Mouse (Mus musculus) forebrain, embryonic 11.5 days (tissue): ENCODE measurements around the gene Cend1. TPM values are rescaled to one million over a fixed set of nuclear protein-coding genes. Genes with fewer than 3 reads are reported as not detected.
"Not testable (repeated sequence)": the region's sequence is repeated elsewhere in the genome, so short reads cannot be mapped to it uniquely, and the experiment has no call there.

Experiments
- ATAC-seq: fragments of 200-750 bp; cut with Nextera tagmentation; replicated peaks from 2 replicates; pipeline ENCODE4 v1.8.0; 2017; ENCODE audit warnings: moderate TSS enrichment; ENCODE audit not compliant: low FRiP score
- DNase-seq: peaks from one replicate; pipeline ENCODE4 v3.0.0-alpha.2; 2017; ENCODE audit warnings: low spot score
- H3K27ac ChIP-seq: fragments of 300-500 bp; sonication (generic); 2 replicates; pipeline ENCODE4 v1.5.1; 2014; ENCODE audit warnings: low read depth, low read length
- H3K27me3 ChIP-seq: fragments of 300-500 bp; sonication (generic); 2 replicates; pipeline ENCODE4 v1.6.1; 2014; ENCODE audit warnings: mild to moderate bottlenecking, low read length, mixed read lengths; ENCODE audit not compliant: control insufficient read depth, insufficient read depth
- H3K36me3 ChIP-seq: fragments of 300-500 bp; sonication (generic); 2 replicates; pipeline ENCODE4 v1.6.1; 2014; ENCODE audit warnings: mild to moderate bottlenecking, low read length, moderate library complexity, mixed read lengths; ENCODE audit not compliant: control insufficient read depth, insufficient read depth
- H3K4me1 ChIP-seq: fragments of 300-500 bp; sonication (generic); replicated peaks from 2 replicates; pipeline ENCODE4 v1.6.1; 2014; ENCODE audit warnings: low read length, mixed read lengths; ENCODE audit not compliant: control insufficient read depth, insufficient read depth
- H3K4me2 ChIP-seq: fragments of 300-500 bp; sonication (generic); 2 replicates; pipeline ENCODE4 v1.6.1; 2014; ENCODE audit warnings: low read depth, mild to moderate bottlenecking, low read length, moderate library complexity, mixed read lengths; ENCODE audit not compliant: severe bottlenecking
- H3K4me3 ChIP-seq: fragments of 300-500 bp; sonication (generic); 2 replicates; pipeline ENCODE4 v1.5.1; 2014; ENCODE audit warnings: low read depth, low read length
- H3K9ac ChIP-seq: fragments of 300-500 bp; sonication (generic); 2 replicates; pipeline ENCODE4 v1.6.1; 2014; ENCODE audit warnings: low read length
- H3K9me3 ChIP-seq: fragments of 300-500 bp; sonication (generic); 2 replicates; pipeline ENCODE4 v1.6.1; 2016; ENCODE audit warnings: low read length, mixed read lengths; ENCODE audit not compliant: control insufficient read depth
- WGBS: fragments of 180-500 bp; shearing (Covaris S2); extraction: QIAGEN DNeasy Blood & Tissue Kit; methylation state at CpG from one replicate; pipeline ENCODE4 v1.1.7; 2014; 5-methylcytosine and 5-hydroxymethylcytosine counted together
- polyA plus RNA-seq: library from polyadenylated mRNA; unstranded; fragments of >200 nt; fragmentation: Nextera tagmentation; extraction: Ambion mirVana; gene quantifications from 2 replicates; pipeline ENCODE4 v1.2.1, GENCODE M21; 2014

The Cend1 gene
- polyA plus RNA-seq, 1 experiment from 2014 or later: 4.1 TPM

DNA sequence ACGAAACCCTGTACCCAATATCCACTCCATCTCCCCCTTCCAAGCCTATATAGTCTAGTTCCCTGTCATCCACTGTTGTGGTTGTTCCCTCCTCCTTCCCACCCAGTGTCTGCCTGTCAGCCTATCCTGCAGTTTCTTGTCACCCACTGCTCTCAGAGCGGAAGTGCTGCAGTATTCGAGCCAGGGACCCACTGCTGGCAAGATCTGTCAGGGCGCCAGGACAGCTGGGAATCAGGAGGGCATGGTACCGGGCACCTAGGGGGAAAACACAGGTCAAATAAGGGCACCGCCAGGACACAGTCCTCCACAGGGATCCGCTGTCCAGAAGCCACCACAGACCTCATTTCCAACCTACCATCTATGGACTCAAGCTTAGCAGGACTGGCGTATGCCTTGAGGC is 18.7 kb downstream of the Cend1 start:
- Histone ChIP-seq H3K4me1 (0 out of 2 replicates have a peak, but pooled peaks cover 3% of the 10 kb centered on the region), H3K9me3 (no peaks in the 10 kb centered on the region), H3K27me3 (no peaks in the 10 kb centered on the region), H3K4me2 (no peak overlapping the region), H3K4me3 (no peak overlapping the region), H3K9ac (no peak overlapping the region), H3K36me3 (peaks cover 3% of the 10 kb centered on the region; the same call in 1 of the 2 replicates), H3K27ac (no peak overlapping the region)
- WGBS: 94% methylated on average over 8 of the region's 8 CpGs
- ATAC-seq (no peak), DNase-seq (peak; percentile 40)

- H3K4me2 ChIP-seq: no peak overlapping the region
- peak; percentile 73 for ATAC-seq
- H3K4me1 ChIP-seq: 0 out of 2 replicates have a peak, but pooled peaks cover 3% of the 10 kb centered on the region
- no peaks in the 10 kb centered on the region for H3K27me3 ChIP-seq
- no peak overlapping the region for H3K27ac ChIP-seq
- peak; percentile 93 for DNase-seq
- no peak overlapping the region for H3K9ac ChIP-seq
- no peaks in the 10 kb centered on the region for H3K9me3 ChIP-seq
- WGBS: 15% methylated on average over 11 of the region's 11 CpGs
- H3K36me3 ChIP-seq: peaks cover 3% of the 10 kb centered on the region; the same call in 1 of the 2 replicates
- no peak overlapping the region for H3K4me3 ChIP-seq
These were observed 20.5 kb downstream of the Cend1 start for GRCm38 (mm10) chr7:141408833-141409232.

- H3K27me3 ChIP-seq, H3K9ac ChIP-seq, DNase-seq, H3K36me3 ChIP-seq, H3K4me2 ChIP-seq, H3K4me1 ChIP-seq, H3K27ac ChIP-seq, H3K9me3 ChIP-seq, H3K4me3 ChIP-seq, ATAC-seq: not testable (repeated sequence)
- 95% methylated on average over 7 of the region's 7 CpGs for WGBS
These were observed 21.6 kb downstream of the Cend1 start for GRCm38 (mm10) chr7:141407670-141408069.

GRCm38 (mm10) chr7:141405466-141405865 is 23.8 kb downstream of the Cend1 start:
- Histone ChIP-seq H3K27ac (no peak overlapping the region), H3K9ac (no peak overlapping the region), H3K4me1 (no peaks in the 10 kb centered on the region), H3K4me2 (no peak overlapping the region), H3K27me3 (no peaks in the 10 kb centered on the region), H3K36me3 (peaks cover 3% of the 10 kb centered on the region), H3K4me3 (no peak overlapping the region), H3K9me3 (no peaks in the 10 kb centered on the region)
- no peak for ATAC-seq
- 86% methylated on average over 4 of the region's 4 CpGs for WGBS
- DNase-seq: no peak

GRCm38 (mm10) chr7:141403305-141403704 is 26.0 kb downstream of the Cend1 start:
- Histone ChIP-seq H3K27me3 (no peaks in the 10 kb centered on the region), H3K27ac (no peak overlapping the region), H3K4me1 (no peaks in the 10 kb centered on the region), H3K9me3 (no peaks in the 10 kb centered on the region), H3K4me2 (no peak overlapping the region), H3K4me3 (no peak overlapping the region), H3K36me3 (peaks cover 11% of the 10 kb centered on the region), H3K9ac (no peak overlapping the region)
- ATAC-seq: peak; percentile 63; the same call in 1 of the 2 replicates
- WGBS: 49% methylated on average over 5 of the region's 5 CpGs
- peak; percentile 74 for DNase-seq

DNA sequence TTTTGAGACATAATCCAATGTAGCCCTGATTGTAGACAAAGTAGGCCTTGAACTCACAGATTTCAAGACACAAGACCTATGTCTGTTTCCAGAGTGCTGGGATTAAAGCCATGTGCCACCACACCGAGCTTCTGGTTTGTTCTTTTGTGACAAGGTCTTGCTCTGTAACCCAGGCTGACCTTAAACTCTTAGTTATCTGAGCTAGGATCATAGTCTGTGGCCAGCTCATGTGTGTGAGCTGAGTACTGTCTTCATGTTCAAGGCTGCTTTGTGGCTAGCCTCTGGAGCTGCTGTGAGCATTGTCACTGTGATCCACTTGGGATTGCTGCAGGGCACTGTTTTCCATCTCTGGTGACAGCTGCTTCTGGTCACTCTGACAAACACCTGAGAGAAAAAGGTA is 33.9 kb downstream of the Cend1 start:
- peaks cover 5% of the 10 kb centered on the region; the same call in 1 of the 2 replicates for H3K4me1 ChIP-seq
- no peaks in the 10 kb centered on the region for H3K9me3 ChIP-seq
- H3K9ac ChIP-seq: no peak overlapping the region
- no peak overlapping the region for H3K4me3 ChIP-seq
- no peak overlapping the region for H3K4me2 ChIP-seq
- H3K36me3 ChIP-seq: peaks cover 8% of the 10 kb centered on the region; the same call in 1 of the 2 replicates
- DNase-seq (no peak), ATAC-seq (no peak)
- 76% methylated on average over 1 of the region's 1 CpGs for WGBS
- no peak overlapping the region for H3K27ac ChIP-seq
- no peaks in the 10 kb centered on the region for H3K27me3 ChIP-seq

DNA sequence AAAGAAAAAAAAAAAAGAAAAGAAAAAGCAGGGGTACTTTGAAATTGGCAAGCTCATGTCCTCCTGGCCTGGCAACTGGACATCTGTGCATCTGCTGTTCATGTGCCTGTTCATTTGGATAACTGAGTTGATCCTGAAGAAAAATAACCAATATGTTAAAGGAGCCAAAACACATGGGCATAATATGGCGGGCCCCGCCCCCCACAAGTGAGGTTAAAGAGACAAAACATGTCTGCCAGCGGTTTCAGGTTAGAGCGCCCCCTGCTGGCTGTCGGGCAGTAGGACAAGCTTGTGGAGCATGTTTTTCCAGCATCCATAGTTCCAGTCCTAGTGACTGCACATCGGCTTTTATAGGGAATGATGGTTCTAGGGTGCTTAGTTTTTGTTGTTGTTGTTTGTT is 34.5 kb downstream of the Cend1 start:
- Histone ChIP-seq H3K4me2 (no peak overlapping the region), H3K9me3 (no peaks in the 10 kb centered on the region), H3K4me1 (peaks cover 5% of the 10 kb centered on the region; the same call in 1 of the 2 replicates), H3K27ac (no peak overlapping the region), H3K27me3 (no peaks in the 10 kb centered on the region), H3K36me3 (peaks cover 6% of the 10 kb centered on the region; the same call in 1 of the 2 replicates), H3K9ac (no peak overlapping the region), H3K4me3 (no peak overlapping the region)
- peak; percentile 89 for DNase-seq
- ATAC-seq: no peak
- 15% methylated on average over 6 of the region's 6 CpGs for WGBS

- no peak for DNase-seq
- no peak overlapping the region for H3K4me3 ChIP-seq
- 91% methylated on average over 7 of the region's 7 CpGs for WGBS
- ATAC-seq: no peak
- H3K9ac ChIP-seq: no peak overlapping the region
- H3K27ac ChIP-seq: no peak overlapping the region
- H3K9me3 ChIP-seq: no peaks in the 10 kb centered on the region
- H3K4me2 ChIP-seq: no peak overlapping the region
- peaks cover 5% of the 10 kb centered on the region; the same call in 1 of the 2 replicates for H3K4me1 ChIP-seq
- peaks cover 6% of the 10 kb centered on the region; the same call in 1 of the 2 replicates for H3K36me3 ChIP-seq
- no peaks in the 10 kb centered on the region for H3K27me3 ChIP-seq
These were observed 35.1 kb downstream of the Cend1 start for GRCm38 (mm10) chr7:141394158-141394557.

DNA sequence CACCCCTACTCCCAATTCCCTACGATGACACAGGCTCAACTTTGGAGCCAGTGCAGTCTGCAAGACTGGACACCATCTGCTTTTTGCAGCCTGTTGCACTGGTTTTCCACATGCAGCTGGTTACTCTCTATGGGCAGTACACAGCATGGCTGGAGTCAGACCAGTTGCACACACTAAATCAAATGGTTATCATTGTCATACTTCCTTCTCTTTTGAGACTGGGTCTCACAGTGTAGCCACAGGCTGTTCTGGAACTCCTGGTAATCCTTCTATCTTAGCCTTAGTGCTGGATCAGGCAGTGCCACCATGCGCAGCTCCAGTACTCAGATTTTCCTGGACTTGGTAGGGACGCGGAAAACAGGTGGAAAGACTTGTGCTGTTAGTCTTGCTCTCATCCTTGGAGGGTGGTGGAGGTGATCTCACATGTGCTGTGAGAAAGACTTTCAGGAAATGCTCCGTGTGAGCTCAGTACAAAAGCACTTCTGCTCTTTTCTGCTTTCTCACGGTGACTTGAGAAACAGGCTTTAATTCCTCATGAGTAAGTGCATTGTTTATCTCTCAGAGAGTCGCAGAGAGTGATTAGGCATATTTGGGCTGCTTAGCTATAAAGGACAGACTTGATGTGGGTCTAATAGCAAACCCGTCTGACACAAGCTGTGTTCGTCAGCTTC is 36.6 kb downstream of the Cend1 start:
- no peaks in the 10 kb centered on the region for H3K27me3 ChIP-seq
- H3K4me1 ChIP-seq: peaks cover 5% of the 10 kb centered on the region; the same call in 1 of the 2 replicates
- peak; percentile 6; the same call in 1 of the 2 replicates for ATAC-seq
- no peaks in the 10 kb centered on the region for H3K9me3 ChIP-seq
- no peaks in the 10 kb centered on the region for H3K36me3 ChIP-seq
- H3K9ac ChIP-seq: peak overlapping the region; percentile 74
- peak overlapping the region; percentile 95 for H3K4me2 ChIP-seq
- 17% methylated on average over 9 of the region's 9 CpGs for WGBS
- no peak for DNase-seq
- H3K4me3 ChIP-seq: peak overlapping the region; percentile 59
- peak overlapping the region; percentile 19 for H3K27ac ChIP-seq
